Mouse (Mus musculus): ENCODE measurements around the gene Sart1. TPM values are rescaled to one million over a fixed set of nuclear protein-coding genes. Genes with fewer than 3 reads are reported as not detected.
A peak's percentile ranks its signal among the peaks of the same experiment; 100 is the strongest.

Gene Sart1
- polyA plus RNA-seq, 1 experiment: 65.0 TPM

- peak; percentile 35 for DNase-seq (ENCODE audit: low read depth)
- no peak for TF ChIP-seq POLR2A (IDR thresholded peaks at IDR 0.05; ENCODE audit: borderline replicate concordance, extremely low read depth, insufficient read depth, insufficient read length, poor library complexity, severe bottlenecking)
- TF ChIP-seq CTCF (IDR thresholded peaks at IDR 0.05; ENCODE audit: borderline replicate concordance, extremely low read depth, insufficient read depth, insufficient read length): no peak
Measured at GRCm38 (mm10) chr19:5392892-5393291, 4.4 kb upstream of the Sart1 start.

GRCm38 (mm10) chr19:5390416-5390815, 1.9 kb upstream of the Sart1 start:
- no peak for DNase-seq (ENCODE audit: low read depth)
- TF ChIP-seq CTCF (IDR thresholded peaks at IDR 0.05; ENCODE audit: borderline replicate concordance, extremely low read depth, insufficient read depth, insufficient read length) (no peak), POLR2A (IDR thresholded peaks at IDR 0.05; ENCODE audit: borderline replicate concordance, extremely low read depth, insufficient read depth, insufficient read length, poor library complexity, severe bottlenecking) (no peak)

GRCm38 (mm10) chr19:5389647-5390046, 1.1 kb upstream of the Sart1 start:
- DNase-seq (ENCODE audit: low read depth): no peak
- TF ChIP-seq POLR2A (IDR thresholded peaks at IDR 0.05; ENCODE audit: borderline replicate concordance, extremely low read depth, insufficient read depth, insufficient read length, poor library complexity, severe bottlenecking): no peak
- no peak for TF ChIP-seq CTCF (IDR thresholded peaks at IDR 0.05; ENCODE audit: borderline replicate concordance, extremely low read depth, insufficient read depth, insufficient read length)

- no peak for TF ChIP-seq POLR2A (IDR thresholded peaks at IDR 0.05; ENCODE audit: borderline replicate concordance, extremely low read depth, insufficient read depth, insufficient read length, poor library complexity, severe bottlenecking)
- TF ChIP-seq CTCF (IDR thresholded peaks at IDR 0.05; ENCODE audit: borderline replicate concordance, extremely low read depth, insufficient read depth, insufficient read length): no peak
- peak; percentile 21 for DNase-seq (ENCODE audit: low read depth)
Measured at GRCm38 (mm10) chr19:5388011-5388441, 477 bp downstream of the Sart1 start.

GRCm38 (mm10) chr19:5384715-5385114, 3.8 kb downstream of the Sart1 start:
- TF ChIP-seq CTCF (IDR thresholded peaks at IDR 0.05; ENCODE audit: borderline replicate concordance, extremely low read depth, insufficient read depth, insufficient read length): no peak
- no peak for TF ChIP-seq POLR2A (IDR thresholded peaks at IDR 0.05; ENCODE audit: borderline replicate concordance, extremely low read depth, insufficient read depth, insufficient read length, poor library complexity, severe bottlenecking)
- DNase-seq (ENCODE audit: low read depth): no peak

GRCm38 (mm10) chr19:5383326-5383725, 5.2 kb downstream of the Sart1 start:
- no peak for TF ChIP-seq POLR2A (IDR thresholded peaks at IDR 0.05; ENCODE audit: borderline replicate concordance, extremely low read depth, insufficient read depth, insufficient read length, poor library complexity, severe bottlenecking)
- no peak for TF ChIP-seq CTCF (IDR thresholded peaks at IDR 0.05; ENCODE audit: borderline replicate concordance, extremely low read depth, insufficient read depth, insufficient read length)
- DNase-seq (ENCODE audit: low read depth): no peak

- TF ChIP-seq CTCF (IDR thresholded peaks at IDR 0.05; ENCODE audit: borderline replicate concordance, extremely low read depth, insufficient read depth, insufficient read length) (no peak), POLR2A (IDR thresholded peaks at IDR 0.05; ENCODE audit: borderline replicate concordance, extremely low read depth, insufficient read depth, insufficient read length, poor library complexity, severe bottlenecking) (no peak)
- peak; percentile 20 for DNase-seq (ENCODE audit: low read depth)
Measured at GRCm38 (mm10) chr19:5377446-5377845, 11.1 kb downstream of the Sart1 start.

GRCm38 (mm10) chr19:5374748-5375147, 13.8 kb downstream of the Sart1 start:
- DNase-seq (ENCODE audit: low read depth): no peak
- no peak for TF ChIP-seq CTCF (IDR thresholded peaks at IDR 0.05; ENCODE audit: borderline replicate concordance, extremely low read depth, insufficient read depth, insufficient read length)
- no peak for TF ChIP-seq POLR2A (IDR thresholded peaks at IDR 0.05; ENCODE audit: borderline replicate concordance, extremely low read depth, insufficient read depth, insufficient read length, poor library complexity, severe bottlenecking)

GRCm38 (mm10) chr19:5374177-5374576, 14.3 kb downstream of the Sart1 start:
- DNase-seq (ENCODE audit: low read depth): no peak
- TF ChIP-seq CTCF (IDR thresholded peaks at IDR 0.05; ENCODE audit: borderline replicate concordance, extremely low read depth, insufficient read depth, insufficient read length): no peak
- no peak for TF ChIP-seq POLR2A (IDR thresholded peaks at IDR 0.05; ENCODE audit: borderline replicate concordance, extremely low read depth, insufficient read depth, insufficient read length, poor library complexity, severe bottlenecking)

GRCm38 (mm10) chr19:5372724-5373123, 15.8 kb downstream of the Sart1 start:
- no peak for DNase-seq (ENCODE audit: low read depth)
- no peak for TF ChIP-seq CTCF (IDR thresholded peaks at IDR 0.05; ENCODE audit: borderline replicate concordance, extremely low read depth, insufficient read depth, insufficient read length)
- no peak for TF ChIP-seq POLR2A (IDR thresholded peaks at IDR 0.05; ENCODE audit: borderline replicate concordance, extremely low read depth, insufficient read depth, insufficient read length, poor library complexity, severe bottlenecking)

- TF ChIP-seq CTCF (IDR thresholded peaks at IDR 0.05; ENCODE audit: borderline replicate concordance, extremely low read depth, insufficient read depth, insufficient read length): no peak
- no peak for TF ChIP-seq POLR2A (IDR thresholded peaks at IDR 0.05; ENCODE audit: borderline replicate concordance, extremely low read depth, insufficient read depth, insufficient read length, poor library complexity, severe bottlenecking)
- no peak for DNase-seq (ENCODE audit: low read depth)
Measured at GRCm38 (mm10) chr19:5370932-5371331, 17.6 kb downstream of the Sart1 start.

- peak; percentile 16 for DNase-seq (ENCODE audit: low read depth)
- TF ChIP-seq CTCF (IDR thresholded peaks at IDR 0.05; ENCODE audit: borderline replicate concordance, extremely low read depth, insufficient read depth, insufficient read length) (0 out of 2 replicates have a peak, but pooled peaks have one; percentile 16), POLR2A (IDR thresholded peaks at IDR 0.05; ENCODE audit: borderline replicate concordance, extremely low read depth, insufficient read depth, insufficient read length, poor library complexity, severe bottlenecking) (no peak)
Measured at GRCm38 (mm10) chr19:5367455-5367854, 21.0 kb downstream of the Sart1 start.
